Mouse (Mus musculus) urinary bladder, postnatal 10 days (tissue): ENCODE data around the gene Stk32b.

Experiments
- DNase-seq: peaks from one replicate; pipeline ENCODE4 v3.0.0; 2022; ENCODE audit warnings: low spot score

Stk32b gene

GRCm38 (mm10) chr5:37716505-37717372 lies at the start of gene Stk32b:
Gene Stk32b, minus strand, starts transcription at chr5:37717171.
- no peak for DNase-seq

GRCm38 (mm10) chr5:37765851-37766250 lies 48.9 kb upstream of the Stk32b start:
- no peak for DNase-seq

- no peak for DNase-seq
Observed at GRCm38 (mm10) chr5:37762046-37762445, 45.1 kb upstream of the Stk32b start.

GRCm38 (mm10) chr5:37753366-37753765 lies 36.4 kb upstream of the Stk32b start:
- DNase-seq = no peak

- no peak for DNase-seq
Observed at GRCm38 (mm10) chr5:37752027-37752967, 35.3 kb upstream of the Stk32b start.

- DNase-seq = no peak
Observed at GRCm38 (mm10) chr5:37743889-37744707, 27.1 kb upstream of the Stk32b start.

- no peak for DNase-seq
Observed at GRCm38 (mm10) chr5:37736213-37736612, 19.2 kb upstream of the Stk32b start.

- DNase-seq = no peak
Observed at GRCm38 (mm10) chr5:37735224-37735623, 18.3 kb upstream of the Stk32b start, which contains the start of gene Cytl1. Gene Cytl1, plus strand, starts transcription at chr5:37735519.

- DNase-seq = no peak
Observed at GRCm38 (mm10) chr5:37730781-37731180, 13.8 kb upstream of the Stk32b start.

- no peak for DNase-seq
Observed at GRCm38 (mm10) chr5:37725220-37725886, 8.4 kb upstream of the Stk32b start.

- no peak for DNase-seq
Observed at GRCm38 (mm10) chr5:37720670-37721069, 3.7 kb upstream of the Stk32b start.

GRCm38 (mm10) chr5:37717384-37717963 lies 503 bp upstream of the Stk32b start:
- no peak for DNase-seq

GRCm38 (mm10) chr5:37709257-37709904 lies 7.6 kb downstream of the Stk32b start:
- no peak for DNase-seq

GRCm38 (mm10) chr5:37708124-37708523 lies 8.8 kb downstream of the Stk32b start:
- no peak for DNase-seq

- DNase-seq = no peak
Observed at GRCm38 (mm10) chr5:37704962-37705361, 12.0 kb downstream of the Stk32b start.

GRCm38 (mm10) chr5:37699757-37700156 lies 17.2 kb downstream of the Stk32b start:
- DNase-seq = no peak

- no peak for DNase-seq
Observed at GRCm38 (mm10) chr5:37697286-37697685, 19.7 kb downstream of the Stk32b start.

GRCm38 (mm10) chr5:37695773-37696172 lies 21.2 kb downstream of the Stk32b start:
- DNase-seq = no peak

- DNase-seq = no peak
Observed at GRCm38 (mm10) chr5:37692759-37693158, 24.2 kb downstream of the Stk32b start.

GRCm38 (mm10) chr5:37670781-37671180 lies 46.2 kb downstream of the Stk32b start:
- DNase-seq = no peak
